Mouse (Mus musculus) urinary bladder, adult 2 months (tissue): ENCODE data around the gene Nubp1. TPM values are rescaled to one million over a fixed set of nuclear protein-coding genes. Genes with fewer than 3 reads are reported as not detected.

Experiments used
- DNase-seq: peaks from one replicate; pipeline ENCODE4 v3.0.0; 2022; ENCODE audit warnings: low spot score
- polyA plus RNA-seq: library from polyadenylated mRNA; depleted of rRNA; stranded (reverse); fragments of >200 nt; gene quantifications from 2 replicates; pipeline ENCODE4 v1.2.3, GENCODE M21; 2012; rRNA removed

Nubp1 gene
- polyA plus RNA-seq, 1 experiment = 31.7 TPM

GRCm38 (mm10) chr16:10468201-10468600 is 56.5 kb downstream of the Nubp1 start:
- no peak for DNase-seq

- no peak for DNase-seq
Measured at GRCm38 (mm10) chr16:10471950-10472349, 60.2 kb downstream of the Nubp1 start.

Other genes with a start within 250 kb of the Nubp1 start
- 0.31 and 0.63 TPM in 2 replicates for gene Rpl39l, start 241.7 kb upstream of the Nubp1 start, polyA plus RNA-seq
- 0.03 TPM in 1 of 2 replicates, not detected in the other for gene Atf7ip2, start 219.2 kb upstream of the Nubp1 start, polyA plus RNA-seq
- gene Emp2, start 98.0 kb upstream of the Nubp1 start, polyA plus RNA-seq = 87.9 and 90.7 TPM in 2 replicates
- gene Tekt5, start 16.5 kb upstream of the Nubp1 start, polyA plus RNA-seq = 1.3 and 1.4 TPM in 2 replicates
- gene Tvp23a, start 35.4 kb downstream of the Nubp1 start, polyA plus RNA-seq = 4.9 and 6.1 TPM in 2 replicates
- gene Ciita, start 68.1 kb downstream of the Nubp1 start, polyA plus RNA-seq = 3.0 and 4.2 TPM in 2 replicates
- gene Dexi, start 131.1 kb downstream of the Nubp1 start, polyA plus RNA-seq = 32.1 and 35.1 TPM in 2 replicates
- gene Clec16a, start 133.4 kb downstream of the Nubp1 start, polyA plus RNA-seq = 10.0 and 12.8 TPM in 2 replicates